Mouse (Mus musculus): ENCODE data around the gene Mme. TPM values are rescaled to one million over a fixed set of nuclear protein-coding genes. Genes with fewer than 3 reads are reported as not detected.

Gene Mme
- polyA plus RNA-seq, 1 experiment from 2014 or later, result 4.2 TPM

- 79% methylated on average over 7 of the region's 7 CpGs for WGBS
- no peak for ATAC-seq (ENCODE audit: insufficient read depth)
- Histone ChIP-seq H3K27me3 (ENCODE audit: insufficient read depth, low read length) (no peaks in the 10 kb centered on the region), H3K9ac (no peak overlapping the region), H3K4me2 (no peak overlapping the region), H3K9me3 (ENCODE audit: low read depth, low read length) (no peaks in the 10 kb centered on the region), H3K36me3 (ENCODE audit: insufficient read depth) (no peaks in the 10 kb centered on the region), H3K4me1 (ENCODE audit: insufficient read depth) (no peaks in the 10 kb centered on the region), H3K4me3 (ENCODE audit: low read depth, low read length) (no peak overlapping the region), H3K27ac (ENCODE audit: low read depth) (no peak overlapping the region)
- DNase-seq, result no peak
- no peak for TF ChIP-seq CTCF (IDR thresholded peaks at IDR 0.05; ENCODE audit: low read depth)
Measured at GRCm38 (mm10) chr3:63315211-63315760, 73.9 kb downstream of the Mme start.

- TF ChIP-seq CTCF (IDR thresholded peaks at IDR 0.05; ENCODE audit: low read depth), result no peak
- Histone ChIP-seq H3K9ac (no peak overlapping the region), H3K4me2 (no peak overlapping the region), H3K27ac (ENCODE audit: low read depth) (no peak overlapping the region), H3K4me1 (ENCODE audit: insufficient read depth) (no peaks in the 10 kb centered on the region), H3K4me3 (ENCODE audit: low read depth, low read length) (no peak overlapping the region), H3K9me3 (ENCODE audit: low read depth, low read length) (no peaks in the 10 kb centered on the region), H3K36me3 (ENCODE audit: insufficient read depth) (no peaks in the 10 kb centered on the region), H3K27me3 (ENCODE audit: insufficient read depth, low read length) (no peaks in the 10 kb centered on the region)
- ATAC-seq (ENCODE audit: insufficient read depth) (no peak), DNase-seq (no peak)
- WGBS, result 58% methylated on average over 3 of the region's 3 CpGs
Measured at GRCm38 (mm10) chr3:63317496-63317895, 76.2 kb downstream of the Mme start.

- Histone ChIP-seq H3K4me3 (ENCODE audit: low read depth, low read length) (no peak overlapping the region), H3K9me3 (ENCODE audit: low read depth, low read length) (no peaks in the 10 kb centered on the region), H3K27ac (ENCODE audit: low read depth) (no peak overlapping the region)
Measured at GRCm38 (mm10) chr3:63325615-63326014, 84.3 kb downstream of the Mme start.

GRCm38 (mm10) chr3:63340110-63340509, 98.8 kb downstream of the Mme start:
- no peak overlapping the region for H3K27ac ChIP-seq (ENCODE audit: low read depth)
- no peaks in the 10 kb centered on the region for H3K27me3 ChIP-seq (ENCODE audit: insufficient read depth, low read length)
- H3K9ac ChIP-seq, result no peak overlapping the region
- H3K4me2 ChIP-seq, result no peak overlapping the region
- H3K36me3 ChIP-seq (ENCODE audit: insufficient read depth), result no peaks in the 10 kb centered on the region
- DNase-seq, result no peak
- WGBS, result 69% methylated on average over 2 of the region's 2 CpGs
- no peaks in the 10 kb centered on the region for H3K9me3 ChIP-seq (ENCODE audit: low read depth, low read length)
- no peak for ATAC-seq (ENCODE audit: insufficient read depth)
- no peak for TF ChIP-seq CTCF (IDR thresholded peaks at IDR 0.05; ENCODE audit: low read depth)
- no peaks in the 10 kb centered on the region for H3K4me1 ChIP-seq (ENCODE audit: insufficient read depth)
- no peak overlapping the region for H3K4me3 ChIP-seq (ENCODE audit: low read depth, low read length)

More at GRCm38 (mm10) chr3:63325615-63326014, 84.3 kb downstream of the Mme start:
- 67% methylated on average over 2 of the region's 2 CpGs for WGBS
- DNase-seq (no peak), ATAC-seq (ENCODE audit: insufficient read depth) (no peak)
- H3K4me2 ChIP-seq, result no peak overlapping the region
- no peaks in the 10 kb centered on the region for H3K36me3 ChIP-seq (ENCODE audit: insufficient read depth)
- no peak for TF ChIP-seq CTCF (IDR thresholded peaks at IDR 0.05; ENCODE audit: low read depth)
- H3K4me1 ChIP-seq (ENCODE audit: insufficient read depth), result no peaks in the 10 kb centered on the region
- H3K9ac ChIP-seq, result no peak overlapping the region
- H3K27me3 ChIP-seq (ENCODE audit: insufficient read depth, low read length), result no peaks in the 10 kb centered on the region

GRCm38 (mm10) chr3:63340546-63340945, 99.2 kb downstream of the Mme start:
- H3K9ac ChIP-seq, result no peak overlapping the region
- H3K4me2 ChIP-seq, result no peak overlapping the region
- DNase-seq (no peak), ATAC-seq (ENCODE audit: insufficient read depth) (no peak)
- no peaks in the 10 kb centered on the region for H3K27me3 ChIP-seq (ENCODE audit: insufficient read depth, low read length)
- TF ChIP-seq CTCF (IDR thresholded peaks at IDR 0.05; ENCODE audit: low read depth), result no peak
- no peaks in the 10 kb centered on the region for H3K36me3 ChIP-seq (ENCODE audit: insufficient read depth)
- no peak overlapping the region for H3K4me3 ChIP-seq (ENCODE audit: low read depth, low read length)
- H3K9me3 ChIP-seq (ENCODE audit: low read depth, low read length), result no peaks in the 10 kb centered on the region
- WGBS, result 75% methylated on average over 3 of the region's 3 CpGs
- H3K27ac ChIP-seq (ENCODE audit: low read depth), result no peak overlapping the region
- no peaks in the 10 kb centered on the region for H3K4me1 ChIP-seq (ENCODE audit: insufficient read depth)

DNA sequence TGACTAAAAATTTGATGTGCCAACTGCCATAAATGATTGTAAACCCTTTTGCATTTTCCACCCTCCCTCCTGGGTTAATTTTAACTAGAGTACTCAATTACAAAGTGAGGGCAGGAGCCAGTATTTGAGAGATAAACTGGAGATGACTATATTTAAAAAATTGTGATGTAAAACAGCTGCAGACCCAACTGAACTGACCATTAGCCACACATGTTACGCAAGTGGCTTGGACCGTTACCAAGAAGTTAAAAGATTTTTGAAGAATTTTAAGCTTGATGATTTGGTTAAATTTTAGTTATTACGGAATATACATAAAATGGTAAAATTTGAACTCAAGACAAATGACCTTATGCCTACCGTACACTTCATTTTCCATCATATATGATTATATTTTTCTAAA, 100.1 kb downstream of the Mme start:
- Histone ChIP-seq H3K9ac (no peak overlapping the region), H3K9me3 (ENCODE audit: low read depth, low read length) (no peaks in the 10 kb centered on the region), H3K36me3 (ENCODE audit: insufficient read depth) (no peaks in the 10 kb centered on the region), H3K4me2 (no peak overlapping the region), H3K4me3 (ENCODE audit: low read depth, low read length) (no peak overlapping the region), H3K4me1 (ENCODE audit: insufficient read depth) (no peaks in the 10 kb centered on the region), H3K27ac (ENCODE audit: low read depth) (no peak overlapping the region), H3K27me3 (ENCODE audit: insufficient read depth, low read length) (no peaks in the 10 kb centered on the region)
- WGBS, result 83% methylated on average over 4 of the region's 4 CpGs
- TF ChIP-seq CTCF (IDR thresholded peaks at IDR 0.05; ENCODE audit: low read depth), result no peak
- DNase-seq, result peak; percentile 41
- ATAC-seq (ENCODE audit: insufficient read depth), result no peak

- Histone ChIP-seq H3K9me3 (ENCODE audit: low read depth, low read length) (no peaks in the 10 kb centered on the region), H3K4me3 (ENCODE audit: low read depth, low read length) (no peak overlapping the region), H3K36me3 (ENCODE audit: insufficient read depth) (no peaks in the 10 kb centered on the region), H3K9ac (no peak overlapping the region), H3K27me3 (ENCODE audit: insufficient read depth, low read length) (no peaks in the 10 kb centered on the region), H3K4me2 (no peak overlapping the region), H3K4me1 (ENCODE audit: insufficient read depth) (no peaks in the 10 kb centered on the region), H3K27ac (ENCODE audit: low read depth) (no peak overlapping the region)
- 85% methylated on average over 5 of the region's 5 CpGs for WGBS
- TF ChIP-seq CTCF (IDR thresholded peaks at IDR 0.05; ENCODE audit: low read depth), result no peak
- no peak for ATAC-seq (ENCODE audit: insufficient read depth)
- DNase-seq, result no peak
Measured at GRCm38 (mm10) chr3:63344998-63345397, 103.7 kb downstream of the Mme start.
